Mouse (Mus musculus): ENCODE data around the gene Ifi44. TPM values are rescaled to one million over a fixed set of nuclear protein-coding genes. Genes with fewer than 3 reads are reported as not detected.

Gene Ifi44
- total and polyA plus RNA-seq, 2 experiments from 2014 or later: 1.5 to 9.7 TPM

- Histone ChIP-seq H3K4me1 (ENCODE audit: control insufficient read depth, insufficient read depth) (no peaks in the 10 kb centered on the region), H3K9ac (replicated peaks; ENCODE audit: low read depth, low read length) (no peak overlapping the region), H3K9me3 (replicated peaks; ENCODE audit: control insufficient read depth, low read length) (no peaks in the 10 kb centered on the region), H3K4me3 (ENCODE audit: low read depth, low read length) (no peak overlapping the region), H3K27ac (ENCODE audit: low read depth) (no peak overlapping the region), H3K27me3 (ENCODE audit: control insufficient read depth, insufficient read depth, low read length) (no peaks in the 10 kb centered on the region), H3K4me2 (ENCODE audit: low read depth, low read length) (no peak overlapping the region), H3K36me3 (replicated peaks; ENCODE audit: control insufficient read depth, insufficient read depth, low read length) (no peaks in the 10 kb centered on the region)
- WGBS: 40% methylated on average over 1 of the region's 1 CpGs
- no peak for ATAC-seq (ENCODE audit: insufficient read depth, low read depth)
- DNase-seq (ENCODE audit: low spot score): no peak
- TF ChIP-seq EP300 (IDR thresholded peaks at IDR 0.05; ENCODE audit: low read depth) (no peak), CTCF (IDR thresholded peaks at IDR 0.05; ENCODE audit: low read depth) (no peak)
Observed at GRCm38 (mm10) chr3:151742223-151742622, 7.5 kb downstream of the Ifi44 start.

GRCm38 (mm10) chr3:151716246-151716645, 33.5 kb downstream of the Ifi44 start:
- WGBS: 18% methylated on average over 1 of the region's 1 CpGs
- H3K36me3 ChIP-seq (replicated peaks; ENCODE audit: control insufficient read depth, insufficient read depth, low read length): no peaks in the 10 kb centered on the region
- H3K27ac ChIP-seq (ENCODE audit: low read depth): no peak overlapping the region
- TF ChIP-seq CTCF (IDR thresholded peaks at IDR 0.05; ENCODE audit: low read depth): peak; percentile 75
- no peak for TF ChIP-seq EP300 (IDR thresholded peaks at IDR 0.05; ENCODE audit: low read depth)
- H3K9ac ChIP-seq (replicated peaks; ENCODE audit: low read depth, low read length): no peak overlapping the region
- DNase-seq (ENCODE audit: low spot score) (peak; percentile 60), ATAC-seq (ENCODE audit: insufficient read depth, low read depth) (no peak)
- H3K4me1 ChIP-seq (ENCODE audit: control insufficient read depth, insufficient read depth): no peaks in the 10 kb centered on the region
- 0 out of 2 replicates have a peak, but pooled peaks cover 3% of the 10 kb centered on the region for H3K27me3 ChIP-seq (ENCODE audit: control insufficient read depth, insufficient read depth, low read length)
- H3K9me3 ChIP-seq (replicated peaks; ENCODE audit: control insufficient read depth, low read length): no peaks in the 10 kb centered on the region
- H3K4me2 ChIP-seq (ENCODE audit: low read depth, low read length): no peak overlapping the region
- no peak overlapping the region for H3K4me3 ChIP-seq (ENCODE audit: low read depth, low read length)

- 71% methylated on average over 4 of the region's 4 CpGs for WGBS
- TF ChIP-seq EP300 (IDR thresholded peaks at IDR 0.05; ENCODE audit: low read depth) (no peak), CTCF (IDR thresholded peaks at IDR 0.05; ENCODE audit: low read depth) (no peak)
- Histone ChIP-seq H3K27ac (ENCODE audit: low read depth) (no peak overlapping the region), H3K4me2 (ENCODE audit: low read depth, low read length) (no peak overlapping the region), H3K36me3 (replicated peaks; ENCODE audit: control insufficient read depth, insufficient read depth, low read length) (no peaks in the 10 kb centered on the region), H3K4me1 (ENCODE audit: control insufficient read depth, insufficient read depth) (no peaks in the 10 kb centered on the region), H3K9ac (replicated peaks; ENCODE audit: low read depth, low read length) (no peak overlapping the region), H3K9me3 (replicated peaks; ENCODE audit: control insufficient read depth, low read length) (peaks cover 4% of the 10 kb centered on the region; the same call in 1 of the 2 replicates), H3K27me3 (ENCODE audit: control insufficient read depth, insufficient read depth, low read length) (no peaks in the 10 kb centered on the region), H3K4me3 (ENCODE audit: low read depth, low read length) (no peak overlapping the region)
- no peak for DNase-seq (ENCODE audit: low spot score)
- no peak for ATAC-seq (ENCODE audit: insufficient read depth, low read depth)
Observed at GRCm38 (mm10) chr3:151707335-151707734, 42.4 kb downstream of the Ifi44 start.

Other genes starting within 250 kb of the Ifi44 start
- not detected in 2 replicates for gene Ifi44l, start 12.9 kb upstream of the Ifi44 start, total RNA-seq (2014; rRNA removed; ENCODE audit: low replicate concordance)
- not detected in 2 replicates for gene Ifi44l, start 12.9 kb upstream of the Ifi44 start, polyA plus RNA-seq (2015; fragmentation: Nextera tagmentation; extraction: Ambion mirVana)
- gene Ptgfr, start 87.7 kb upstream of the Ifi44 start, total RNA-seq (2014; rRNA removed; ENCODE audit: low replicate concordance): 1.5 and 3.4 TPM in 2 replicates
- gene Ptgfr, start 87.7 kb upstream of the Ifi44 start, polyA plus RNA-seq (2015; fragmentation: Nextera tagmentation; extraction: Ambion mirVana): 0.49 and 0.57 TPM in 2 replicates

Data from heart, postnatal 0 days (tissue).